Mouse (Mus musculus) C2C12 (cell line): ENCODE data around the gene Bud13.
"Not testable (repeated sequence)": the region's sequence is repeated elsewhere in the genome, so short reads cannot be mapped to it uniquely, and the experiment has no call there.

Experiments used
- CEBPB ChIP-seq: IDR thresholded peaks from one replicate; pipeline ENCODE4 v1.6.1; 2011; ENCODE audit warnings: low read depth, mild to moderate bottlenecking, control low read depth, moderate library complexity
- CTCF ChIP-seq: IDR thresholded peaks from one replicate; pipeline ENCODE4 v1.5.1; 2011; ENCODE audit not compliant: control insufficient read depth, insufficient read depth, insufficient read length
- FOSL1 ChIP-seq: IDR thresholded peaks from one replicate; pipeline ENCODE4 v1.8.0; 2011; ENCODE audit warnings: mild to moderate bottlenecking, low read length; ENCODE audit not compliant: poor library complexity, insufficient read depth, severe bottlenecking
- MAX ChIP-seq: IDR thresholded peaks from one replicate; pipeline ENCODE4 v1.6.1; 2011; ENCODE audit warnings: mild to moderate bottlenecking, control low read depth
- MYOD1 ChIP-seq: IDR thresholded peaks from one replicate; pipeline ENCODE4 v1.6.1; 2011; ENCODE audit warnings: low read depth; ENCODE audit not compliant: control insufficient read depth, insufficient read length
- MYOG ChIP-seq: IDR thresholded peaks from one replicate; pipeline ENCODE4 v1.6.1; 2011; ENCODE audit not compliant: control insufficient read depth, insufficient read length; ENCODE audit errors: extremely low read depth
- USF1 ChIP-seq: IDR thresholded peaks from one replicate; pipeline ENCODE4 v1.6.1; 2011; ENCODE audit warnings: low read depth, mild to moderate bottlenecking, control low read depth, moderate library complexity

DNA sequence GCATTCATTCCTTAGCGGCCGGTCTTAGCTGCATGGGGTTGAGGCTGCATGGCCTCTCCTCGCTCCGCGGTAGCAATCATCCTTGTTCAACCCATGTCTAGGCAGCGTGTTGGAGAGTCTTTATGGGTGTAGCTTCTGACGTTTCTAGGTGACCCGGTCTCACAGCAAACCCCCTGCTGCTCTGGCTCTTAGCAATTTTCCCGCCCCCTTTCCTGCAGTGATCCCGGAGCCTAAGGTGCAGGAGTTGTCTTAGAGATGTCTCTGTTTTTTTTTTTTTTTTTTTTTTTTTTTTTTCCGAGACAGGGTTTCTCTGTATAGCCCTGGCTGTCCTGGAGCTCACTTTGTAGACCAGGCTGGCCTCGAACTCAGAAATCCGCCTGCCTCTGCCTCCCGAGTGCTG is 53.5 kb downstream of the Bud13 start:
- TF ChIP-seq USF1, CTCF, MAX, CEBPB, FOSL1, MYOD1, MYOG: not testable (repeated sequence)
